Mouse (Mus musculus) olfactory bulb, adult 2 months (tissue): ENCODE data around the gene Tekt5.

Experiments
- CTCF ChIP-seq: fragments of 200-500 bp; IDR thresholded peaks from 2 replicates; pipeline ENCODE4 v1.5.1; 2012; ENCODE audit warnings: low read depth, mild to moderate bottlenecking, low read length, moderate library complexity; ENCODE audit not compliant: insufficient read depth
- POLR2A ChIP-seq: fragments of 200-500 bp; IDR thresholded peaks from 2 replicates; pipeline ENCODE4 v1.6.1; 2012; ENCODE audit warnings: mild to moderate bottlenecking, low read depth, low read length, moderate library complexity; ENCODE audit not compliant: insufficient read depth

DNA sequence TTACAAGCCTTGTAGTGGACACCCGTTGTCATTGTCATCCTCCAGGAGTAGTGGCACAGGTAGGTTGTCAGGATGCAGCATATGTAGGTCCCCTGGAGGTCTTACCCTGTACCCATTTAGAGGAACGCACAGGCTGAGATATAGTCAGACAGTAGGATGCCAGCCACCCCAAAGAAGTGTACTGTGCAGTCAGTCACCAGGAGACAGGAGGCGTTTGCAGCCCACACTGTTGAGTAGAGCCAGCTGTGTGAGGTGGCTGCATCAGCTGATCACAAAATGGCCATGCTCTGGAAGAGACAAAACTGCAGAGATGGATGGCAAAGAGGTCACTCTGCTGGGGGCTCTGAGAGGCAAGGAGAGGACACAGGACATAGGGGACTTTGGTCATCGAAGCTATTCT, 37.1 kb upstream of the Tekt5 start:
- TF ChIP-seq POLR2A (no peak), CTCF (no peak)
